Mouse (Mus musculus): Measurements from ENCODE around the gene Mdga1.

Mdga1 gene

DNA sequence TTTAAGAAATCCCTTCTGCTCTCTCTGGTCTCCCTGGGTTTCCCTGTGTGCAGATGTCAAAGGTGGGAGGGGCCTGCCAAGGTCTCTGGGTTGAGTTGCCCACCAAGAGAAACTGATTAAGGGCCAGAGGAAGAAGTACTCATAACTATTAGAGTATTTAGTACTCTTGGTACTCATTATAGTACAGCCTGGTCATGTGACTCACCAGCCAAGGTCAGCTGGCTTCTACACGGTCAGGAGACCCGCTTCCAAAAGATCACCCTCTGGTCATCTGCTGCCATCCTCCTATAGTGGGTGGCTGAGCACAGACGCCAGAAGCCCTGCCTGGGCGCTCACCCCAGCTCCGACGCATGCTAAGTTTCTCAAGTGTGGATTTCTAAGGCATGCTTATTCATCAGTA lies 124.9 kb downstream of the Mdga1 start:
- no peak for DNase-seq (ENCODE audit: low spot score in 2 of 2)

DNA sequence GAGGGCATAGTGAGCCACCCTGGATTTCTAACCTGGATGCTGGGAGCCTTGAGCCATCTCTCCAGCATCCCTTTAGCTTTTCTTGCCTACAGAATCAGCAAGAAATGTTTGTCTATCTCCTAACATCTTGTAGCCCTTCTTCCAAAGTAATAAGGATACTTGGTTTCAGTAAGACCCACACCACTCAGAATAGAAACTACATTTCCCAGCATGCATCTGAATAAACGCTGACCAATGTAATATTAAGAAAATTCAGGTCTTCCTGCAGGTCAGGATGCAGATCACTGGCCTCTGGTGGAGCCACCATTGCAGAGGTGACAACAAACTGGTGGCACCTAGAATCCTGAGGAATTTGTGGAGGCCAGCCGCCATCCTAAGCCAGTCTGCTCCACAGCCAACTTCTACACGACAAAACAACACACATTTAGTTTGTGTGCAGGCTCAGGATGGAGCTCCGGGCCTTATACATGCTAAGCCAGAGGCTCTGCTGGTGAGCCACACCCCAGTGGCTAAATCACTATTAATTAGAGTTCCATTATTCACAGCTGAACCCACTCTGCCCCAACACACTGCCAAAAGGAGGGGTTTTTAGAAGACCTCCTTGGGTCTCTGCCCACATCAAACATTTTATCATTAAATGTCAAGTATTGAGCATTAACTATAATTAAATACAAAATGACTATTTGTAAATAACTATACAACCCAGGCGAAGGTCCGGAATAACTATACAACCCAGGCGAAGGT lies 126.3 kb downstream of the Mdga1 start:
- no peak for DNase-seq (ENCODE audit: low spot score in 2 of 2)

DNA sequence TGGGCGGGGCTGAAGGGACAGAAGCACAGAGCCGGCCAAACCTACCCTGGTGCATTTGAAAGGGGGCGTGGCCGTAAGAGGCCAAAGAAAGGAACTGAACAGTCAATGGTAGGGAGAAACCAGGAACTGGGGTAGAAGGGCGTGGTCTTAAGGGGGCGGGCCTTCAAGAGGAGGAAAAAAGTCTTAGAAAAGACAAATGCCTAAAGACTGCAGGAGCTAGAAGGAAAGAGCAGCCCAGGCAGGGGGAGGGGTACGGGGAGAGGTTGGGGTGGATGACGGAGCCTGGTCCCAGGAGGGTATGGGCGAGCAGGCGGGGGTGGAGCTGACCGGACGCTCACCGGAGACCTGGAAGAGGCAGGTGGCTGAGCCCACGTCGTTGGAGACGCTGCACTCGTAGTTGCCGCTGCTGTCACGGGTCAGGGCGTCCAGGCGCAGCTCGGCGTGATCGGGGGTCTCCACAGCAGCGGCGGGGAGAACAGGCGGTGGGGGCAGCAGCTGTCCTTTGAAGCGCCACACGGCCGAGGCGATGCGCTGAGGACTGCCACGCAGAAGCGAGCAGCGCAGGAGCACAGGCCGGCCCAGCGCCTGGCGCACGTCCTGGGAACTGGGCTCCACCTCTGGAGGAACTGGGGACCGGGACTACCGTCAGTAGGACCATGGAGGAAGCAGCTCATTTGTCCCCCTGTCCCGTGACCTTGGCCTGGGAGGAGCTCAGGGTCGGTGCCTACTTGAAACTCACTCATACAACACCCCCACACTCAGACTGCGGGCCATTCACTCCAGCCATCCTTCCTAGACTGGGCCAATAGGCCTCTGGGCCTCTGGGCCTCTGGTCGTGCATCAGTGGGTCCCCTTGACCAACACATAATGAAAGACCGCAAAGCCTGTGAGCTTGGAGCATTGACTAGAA lies 127.9 kb downstream of the Mdga1 start:
- DNase-seq (ENCODE audit: low spot score in 2 of 2) = no peak

DNA sequence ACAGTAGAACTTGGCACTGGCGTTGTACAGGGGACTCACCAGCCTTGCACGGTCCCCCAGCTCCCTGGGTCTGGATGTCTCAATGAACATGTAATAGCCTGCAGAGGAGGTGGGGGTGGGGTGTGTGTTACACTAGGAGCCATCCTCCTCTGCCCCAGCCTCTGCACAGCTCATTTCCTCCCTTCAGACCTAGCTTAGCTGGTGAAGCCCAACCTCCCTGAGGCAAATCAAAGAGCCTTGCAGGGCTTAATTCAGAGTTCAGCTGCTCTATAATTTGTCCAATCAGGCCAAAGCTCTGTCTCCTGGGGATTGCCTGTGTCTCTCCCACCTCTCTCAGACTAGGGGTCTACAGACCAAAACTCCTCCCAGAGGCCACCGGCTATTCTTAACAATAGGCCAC lies 131.9 kb downstream of the Mdga1 start:
- DNase-seq (ENCODE audit: low spot score in 2 of 2) = no peak

DNA sequence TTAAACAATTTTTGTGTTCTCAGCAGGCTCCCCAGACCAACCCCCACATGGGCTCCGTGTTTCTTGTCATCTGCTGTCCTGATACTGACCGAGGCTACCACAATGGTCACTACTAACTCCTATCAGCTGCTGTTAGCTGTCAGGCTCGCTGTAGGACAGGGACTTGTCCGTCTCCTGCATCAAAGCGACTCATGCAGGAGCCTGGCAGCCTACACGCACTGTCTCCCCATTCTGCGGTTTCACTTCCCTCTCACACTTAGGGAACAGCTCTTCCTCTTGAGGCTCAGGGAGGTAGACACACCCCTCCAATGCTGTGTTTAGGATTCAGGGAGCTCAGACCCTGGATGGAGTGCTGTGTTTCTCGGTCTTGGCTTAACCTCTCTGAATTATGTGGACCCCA lies 132.4 kb downstream of the Mdga1 start:
- no peak for DNase-seq (ENCODE audit: low spot score in 2 of 2)

DNA sequence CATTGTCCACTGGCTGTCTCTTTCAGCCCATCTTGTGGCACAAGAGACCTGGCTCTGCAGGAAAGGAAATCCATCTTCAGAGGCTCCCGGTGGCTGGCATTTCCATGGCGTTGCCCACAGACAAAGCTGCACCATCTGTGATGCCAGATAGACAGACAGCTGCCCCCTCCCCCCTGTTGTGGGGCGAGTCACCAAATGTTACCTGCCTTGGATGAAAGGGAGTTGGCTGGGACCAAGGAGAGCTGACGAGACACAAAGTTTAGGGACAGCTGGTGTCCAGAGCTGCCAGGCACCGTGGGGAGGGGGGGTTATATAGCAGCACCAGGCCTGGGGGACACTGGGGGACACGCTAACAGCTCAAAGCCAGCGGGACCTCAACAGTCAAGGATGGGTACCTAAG lies 135.1 kb downstream of the Mdga1 start:
- no peak for DNase-seq (ENCODE audit: low spot score in 2 of 2)

DNA sequence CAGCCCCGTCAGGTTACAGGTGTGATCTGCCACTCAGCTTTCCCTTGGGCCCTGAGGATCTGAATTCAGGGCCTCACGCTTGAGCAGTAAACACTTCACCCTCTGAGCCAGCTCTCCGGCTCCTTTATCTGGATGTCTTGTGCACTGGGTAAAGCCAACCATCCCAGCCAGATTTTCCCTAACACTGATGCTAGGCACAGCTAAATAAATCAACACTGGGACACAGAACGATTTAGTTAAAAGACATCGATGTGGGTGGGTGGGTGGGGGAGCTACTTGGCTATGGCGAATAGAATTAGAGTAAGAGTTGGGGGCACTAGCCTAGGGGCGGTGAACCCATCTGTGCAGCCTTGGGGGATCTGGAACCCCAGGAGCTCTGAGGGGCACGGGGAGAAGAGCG lies 135.6 kb downstream of the Mdga1 start:
- DNase-seq (ENCODE audit: low spot score in 2 of 2) = no peak

DNA sequence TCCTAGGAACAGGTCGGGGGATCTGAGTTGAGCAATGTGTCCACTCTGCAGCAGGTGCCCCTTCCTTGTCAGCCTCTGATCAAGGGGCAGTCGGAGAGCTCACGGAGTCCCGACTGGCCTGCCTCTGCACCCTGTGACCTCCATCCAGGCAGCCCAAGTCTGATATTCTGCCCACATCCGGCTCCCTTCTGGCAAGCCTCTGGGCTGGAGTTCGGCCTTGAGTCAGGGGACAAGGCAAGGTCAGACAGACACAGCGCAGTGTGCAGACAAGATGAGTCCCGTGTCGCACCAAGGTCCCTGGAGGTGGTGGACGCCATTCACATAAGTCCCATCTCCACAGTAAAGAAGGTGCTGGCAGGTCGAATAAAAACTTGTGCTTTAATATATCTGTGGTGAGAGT lies 138.2 kb downstream of the Mdga1 start:
- no peak for DNase-seq (ENCODE audit: low spot score in 2 of 2)

DNA sequence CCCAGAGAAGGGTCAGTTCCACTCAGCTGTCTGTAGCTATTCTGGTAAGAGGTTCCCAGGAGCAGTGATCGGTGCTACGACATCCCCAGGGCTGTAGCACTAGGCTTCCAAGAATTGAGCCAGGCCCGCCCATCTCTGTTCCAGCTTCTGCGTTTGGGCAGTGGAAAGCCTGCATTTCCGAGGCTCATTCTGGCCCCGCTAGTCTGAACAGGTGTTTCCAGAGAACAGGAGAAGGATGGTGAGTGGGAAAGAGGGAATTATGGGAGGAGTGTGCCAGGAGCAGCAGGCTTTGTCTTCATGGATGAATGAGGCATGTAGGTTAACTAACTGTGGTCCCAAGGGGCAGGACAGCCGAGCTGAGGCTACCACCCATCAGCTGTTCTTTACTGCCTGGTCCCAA lies 140.8 kb downstream of the Mdga1 start:
- no peak for DNase-seq (ENCODE audit: low spot score in 2 of 2)

DNA sequence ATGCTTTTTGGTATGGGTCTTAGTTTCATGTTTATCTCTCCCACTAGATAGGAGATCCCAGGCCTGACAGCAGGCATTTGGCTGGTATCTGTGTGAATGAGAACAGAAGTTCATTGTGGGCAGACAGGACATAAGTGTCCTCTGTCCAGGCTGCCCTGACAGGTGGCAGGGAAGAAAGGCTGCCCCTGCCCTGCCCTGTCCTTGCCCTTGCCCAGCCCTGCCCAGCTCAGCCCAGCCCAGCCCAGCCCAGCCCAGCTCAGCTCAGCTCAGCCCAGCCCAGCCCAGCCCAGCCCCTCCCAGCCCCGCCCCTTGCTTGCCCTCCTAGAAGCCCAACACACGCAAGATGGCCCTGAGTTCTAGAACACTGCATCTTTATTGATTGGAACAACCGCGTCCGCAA lies 142.3 kb downstream of the Mdga1 start:
- no peak for DNase-seq (ENCODE audit: low spot score in 2 of 2)

DNA sequence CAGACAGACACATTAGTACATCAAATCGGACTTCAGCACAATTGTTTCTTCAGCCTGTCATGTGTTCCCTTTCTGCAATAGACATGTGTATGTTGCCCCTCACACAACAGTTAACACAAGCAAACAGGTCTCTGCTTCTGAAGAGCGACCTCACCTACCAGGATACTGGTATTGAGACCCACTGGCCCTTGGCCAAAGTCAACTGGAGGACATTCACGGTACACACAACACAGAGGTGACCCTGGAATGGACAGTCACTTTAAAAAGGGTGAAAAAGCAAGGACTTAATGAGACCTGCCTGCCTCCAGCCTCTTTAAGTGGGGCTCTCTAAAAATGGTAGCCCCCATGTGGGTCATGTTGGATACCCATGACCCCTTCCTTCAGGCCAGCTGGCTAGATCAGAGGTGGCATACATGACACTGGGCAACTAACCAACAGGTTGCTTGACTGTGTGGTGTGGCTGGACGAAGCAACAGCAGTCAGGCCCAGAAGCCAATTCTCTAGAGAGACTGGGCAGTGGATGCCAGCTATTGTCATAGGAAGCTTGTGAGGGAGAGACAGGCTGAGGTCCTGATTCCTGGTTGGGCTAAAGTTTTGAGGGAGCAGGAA lies 145.3 kb downstream of the Mdga1 start:
- no peak for DNase-seq (ENCODE audit: low spot score in 2 of 2)

DNA sequence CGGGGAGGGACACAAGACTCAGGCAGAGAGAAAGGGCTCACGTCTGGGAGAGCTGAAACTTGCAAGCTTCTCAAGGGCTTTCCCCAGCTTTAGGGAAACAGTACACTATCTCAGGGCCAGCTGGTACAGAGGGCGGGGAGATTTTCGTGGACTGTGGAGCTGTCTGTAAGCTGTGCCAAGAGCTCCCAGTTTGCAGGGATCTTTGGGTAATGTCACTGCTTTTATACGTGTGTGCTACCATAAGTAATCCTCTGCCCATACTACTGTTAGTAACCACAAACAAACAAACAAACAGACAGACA lies 145.7 kb downstream of the Mdga1 start:
- peak in 1 of 2 experiments; percentile 26 for DNase-seq (ENCODE audit: low spot score in 2 of 2)

DNA sequence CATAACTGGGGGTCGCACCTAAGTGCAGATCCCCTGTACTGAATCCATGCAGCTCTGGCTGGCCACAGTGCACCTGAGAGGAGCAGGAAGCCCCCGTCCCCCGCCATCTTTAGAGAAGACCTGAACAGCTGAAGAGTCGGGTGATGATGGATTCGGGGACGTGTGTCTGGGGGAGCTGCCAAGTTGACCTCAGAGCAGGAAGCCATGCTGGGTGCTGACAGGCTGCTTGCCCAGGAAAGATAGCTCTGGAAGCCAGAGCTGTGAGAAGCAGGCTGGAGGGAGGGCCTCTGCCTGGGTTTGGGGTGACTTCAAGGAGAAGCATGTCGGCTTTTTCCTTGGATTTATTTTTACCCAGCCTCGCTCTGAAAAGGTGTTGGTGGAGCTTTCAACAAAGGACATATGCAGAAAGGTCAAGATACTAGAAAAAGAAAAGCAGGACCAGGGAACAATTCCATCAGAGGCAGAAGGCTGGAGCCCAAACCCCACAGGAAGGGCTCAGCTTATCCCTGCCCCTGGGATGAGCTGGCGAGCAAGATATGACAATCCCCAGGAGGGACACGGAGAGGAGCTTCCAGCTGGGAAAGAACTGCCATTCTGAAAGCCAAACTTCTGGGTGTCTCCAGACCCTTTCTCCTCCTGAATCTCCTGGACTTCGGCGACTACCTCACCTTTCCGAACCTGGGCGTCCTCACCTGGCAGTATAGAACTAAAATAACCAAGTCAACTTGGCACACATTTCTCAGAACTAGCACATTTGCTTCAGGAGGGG lies 146.3 kb downstream of the Mdga1 start:
- peak in 1 of 2 experiments; percentile 11 for DNase-seq (ENCODE audit: low spot score in 2 of 2)

DNA sequence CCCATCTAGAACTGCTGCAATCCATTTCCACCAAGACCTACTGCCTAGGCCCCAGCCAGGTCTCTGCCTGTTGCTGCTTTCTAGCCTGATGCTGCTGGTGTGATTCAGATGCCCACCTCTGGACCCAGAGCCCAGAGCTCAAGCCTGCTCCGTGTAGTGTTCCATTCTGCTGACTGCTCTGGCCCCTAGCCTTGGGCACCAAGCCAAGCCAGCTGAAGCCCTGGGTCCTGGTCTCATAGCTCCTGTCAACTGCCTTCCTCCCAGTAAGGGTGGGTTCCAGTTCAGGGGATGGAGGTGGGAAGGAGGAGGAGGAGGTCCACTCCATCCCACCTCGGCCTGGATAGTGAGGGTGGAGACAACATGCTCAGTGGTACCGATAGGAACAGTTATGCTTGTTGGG lies 150.3 kb downstream of the Mdga1 start:
- DNase-seq (ENCODE audit: low spot score in 2 of 2) = no peak

DNA sequence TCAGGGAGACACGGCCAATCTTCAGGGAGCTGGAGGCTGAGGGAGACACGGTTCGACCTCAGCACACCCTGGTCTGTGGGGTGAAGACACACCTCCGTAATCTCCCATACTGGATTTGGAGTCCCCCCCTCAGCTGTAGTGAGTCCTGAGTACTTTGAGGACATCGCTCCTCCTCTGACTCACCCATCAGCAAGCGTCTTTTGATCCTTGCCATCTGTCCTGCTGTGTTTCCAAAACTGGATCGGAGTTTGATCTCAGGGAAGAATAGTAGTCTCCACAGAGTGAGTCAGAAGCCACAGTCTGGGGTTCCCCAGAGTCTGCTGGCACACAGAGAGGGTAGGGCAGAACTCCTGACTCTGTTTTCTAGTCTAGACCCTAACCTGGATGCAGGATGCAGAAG lies 150.9 kb downstream of the Mdga1 start:
- no peak for DNase-seq (ENCODE audit: low spot score in 2 of 2)

DNA sequence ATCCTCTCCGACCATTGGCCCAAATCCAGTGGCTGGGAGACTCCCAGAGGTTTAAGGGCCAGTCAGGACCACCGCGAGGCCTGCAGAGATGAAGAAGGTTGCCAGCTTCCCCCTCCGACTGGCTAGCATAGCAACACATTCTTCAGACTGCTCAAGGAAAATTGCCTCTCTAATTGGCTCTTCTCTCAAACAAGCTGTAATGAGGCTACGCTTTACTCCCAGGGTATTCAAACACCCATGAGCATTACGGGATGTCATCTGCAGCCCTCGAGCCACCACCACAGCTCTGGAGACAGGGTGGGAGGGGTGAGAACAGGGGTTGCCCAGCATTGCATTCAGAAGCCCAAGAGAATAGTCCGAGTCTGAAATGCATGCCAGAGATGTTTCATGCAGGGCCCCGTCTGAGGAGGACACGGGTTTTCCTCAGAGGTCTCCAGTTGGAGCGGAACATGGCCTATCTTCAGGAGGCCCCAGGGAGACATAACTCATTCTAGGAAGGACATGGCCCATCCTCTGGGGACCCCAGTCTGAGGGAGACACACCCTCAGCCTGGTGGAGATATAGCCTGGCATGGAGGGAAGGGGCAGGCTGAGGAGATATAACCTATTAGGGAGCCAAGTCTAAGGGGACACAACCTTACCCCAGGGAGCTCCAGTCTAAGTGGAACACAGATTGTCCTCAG lies 151.5 kb downstream of the Mdga1 start:
- no peak for DNase-seq (ENCODE audit: low spot score in 2 of 2)

DNA sequence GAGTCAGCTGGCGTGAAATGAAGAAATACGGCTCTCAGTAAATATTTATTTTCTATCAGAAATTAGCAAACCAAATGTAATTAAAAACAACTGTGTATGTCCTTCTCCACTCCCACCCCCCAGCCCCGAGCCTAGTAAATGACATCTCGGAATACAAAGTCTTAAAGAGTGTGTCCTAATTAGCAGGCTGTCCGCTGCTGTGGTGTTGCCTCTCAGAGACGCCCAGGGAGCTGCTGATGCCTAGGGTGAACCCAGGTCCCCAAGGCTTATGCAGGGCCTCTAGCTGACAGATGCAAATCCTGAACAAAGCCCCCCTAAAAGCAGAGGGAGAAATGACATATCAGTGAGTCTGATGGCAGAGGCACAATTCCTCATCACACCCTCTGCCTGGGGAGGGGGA lies 155.1 kb downstream of the Mdga1 start:
- no peak for DNase-seq (ENCODE audit: low spot score in 2 of 2)

DNA sequence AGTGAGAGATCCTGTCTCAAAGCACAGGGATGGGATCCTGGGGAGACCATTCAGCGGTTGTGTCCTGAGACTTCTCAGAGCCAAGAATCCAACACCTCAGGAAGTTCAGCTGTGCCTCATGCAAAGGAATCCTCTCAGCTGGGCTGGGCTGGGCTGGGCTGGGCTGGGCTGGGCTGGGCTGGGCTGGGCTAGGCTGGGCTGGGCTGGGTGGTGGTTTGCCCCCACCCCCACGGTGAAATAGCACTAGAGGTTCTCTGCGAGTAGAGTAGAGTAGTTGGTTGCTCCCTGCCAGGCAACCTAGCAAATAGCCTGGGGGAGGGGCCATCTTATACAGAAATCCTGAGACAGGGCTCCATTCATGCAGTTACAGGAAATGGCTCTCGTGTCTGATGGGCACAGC lies 156.6 kb downstream of the Mdga1 start:
- no peak for DNase-seq (ENCODE audit: low spot score in 2 of 2)

DNA sequence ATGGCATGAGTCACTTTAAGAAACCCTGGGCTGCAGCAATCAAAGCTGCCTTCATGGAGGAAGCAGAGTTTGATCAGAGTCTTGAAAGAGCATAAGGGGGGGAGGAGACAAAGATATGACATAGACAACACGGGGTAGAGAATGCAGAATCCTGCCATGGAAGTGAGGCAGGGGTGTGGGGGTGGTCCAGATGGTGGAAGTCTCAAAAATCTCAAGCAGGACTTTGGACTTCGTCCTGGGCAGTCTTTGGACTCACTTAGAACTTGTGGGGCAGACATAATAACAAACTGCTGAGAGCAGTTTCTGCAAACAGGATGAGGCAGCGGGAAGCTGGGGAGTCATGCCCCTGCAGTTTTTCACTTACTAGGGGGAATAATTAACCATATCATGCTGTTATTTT lies 166.3 kb downstream of the Mdga1 start:
- no peak for DNase-seq (ENCODE audit: low spot score in 2 of 2)

DNA sequence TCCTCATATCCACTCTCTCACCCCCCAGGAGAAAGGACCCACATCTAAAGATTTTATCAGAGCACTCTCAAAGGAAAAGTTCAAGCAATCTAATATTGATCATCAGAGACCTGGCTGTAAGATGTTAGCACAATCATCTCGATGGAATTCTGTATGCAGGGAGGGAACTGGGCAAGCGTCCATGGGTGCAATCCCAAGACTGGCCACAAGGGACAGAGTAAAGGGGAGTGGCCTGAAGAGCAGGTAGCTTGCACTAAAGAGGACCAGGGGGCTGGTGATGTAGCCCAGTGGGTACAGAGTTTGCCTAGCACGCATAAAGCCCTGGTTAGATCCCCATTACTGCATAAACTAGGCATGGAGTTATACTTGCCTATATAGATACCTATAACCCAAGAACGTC lies 168.5 kb downstream of the Mdga1 start:
- DNase-seq (ENCODE audit: low spot score in 2 of 2) = peak in 1 of 2 experiments; percentile 66

DNA sequence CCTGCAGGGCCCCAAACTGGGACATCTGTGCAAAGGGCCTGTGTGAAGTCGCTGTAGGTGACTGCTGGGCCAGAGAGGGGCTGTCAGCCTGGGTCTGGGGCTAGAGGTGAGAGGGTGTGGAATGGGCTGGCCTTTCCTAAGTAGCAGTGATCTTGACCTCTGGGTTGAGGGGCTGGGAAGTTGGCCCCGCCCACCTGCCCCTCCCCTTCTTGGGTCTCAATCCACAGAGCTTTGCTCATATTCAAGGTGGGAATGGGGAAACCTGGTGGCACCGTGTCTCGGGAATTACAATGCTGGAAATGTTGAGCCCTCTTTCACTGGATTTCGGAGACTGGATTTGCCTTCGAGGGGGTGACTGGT lies 169.8 kb downstream of the Mdga1 start:
- DNase-seq (ENCODE audit: low spot score in 2 of 2) = no peak
